Mouse (Mus musculus): ENCODE data around the gene Dpp9.

DNA sequence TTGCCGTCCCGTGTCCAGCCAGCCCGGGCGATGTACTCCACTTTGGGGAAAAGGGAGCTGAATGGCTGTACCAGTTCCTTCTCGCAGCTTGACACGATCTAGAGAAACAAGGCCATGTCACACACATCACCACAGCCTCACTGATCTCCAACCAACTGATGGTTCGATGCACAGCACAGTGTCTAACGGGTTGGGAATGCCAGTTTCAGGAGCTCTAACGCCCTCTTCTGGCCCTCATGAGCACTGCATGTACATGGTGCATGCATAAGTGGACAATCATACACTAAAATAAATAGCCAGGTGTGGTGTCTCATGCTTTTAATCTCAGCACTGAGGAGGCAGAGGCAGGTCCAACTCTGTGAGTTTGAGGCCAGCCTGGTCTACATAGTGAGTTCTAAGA, 18.1 kb downstream of the Dpp9 start:
- TF ChIP-seq GATA1 (IDR thresholded peaks at IDR 0.05; ENCODE audit: borderline replicate concordance, low read length) (no peak), FLI1 (IDR thresholded peaks at IDR 0.05; ENCODE audit: low read length) (no peak)

All from megakaryocyte, embryonic 14.5 days (primary cell).